ENCODE assay signal across 35 mouse cellular contexts in the genomic region with DNA sequence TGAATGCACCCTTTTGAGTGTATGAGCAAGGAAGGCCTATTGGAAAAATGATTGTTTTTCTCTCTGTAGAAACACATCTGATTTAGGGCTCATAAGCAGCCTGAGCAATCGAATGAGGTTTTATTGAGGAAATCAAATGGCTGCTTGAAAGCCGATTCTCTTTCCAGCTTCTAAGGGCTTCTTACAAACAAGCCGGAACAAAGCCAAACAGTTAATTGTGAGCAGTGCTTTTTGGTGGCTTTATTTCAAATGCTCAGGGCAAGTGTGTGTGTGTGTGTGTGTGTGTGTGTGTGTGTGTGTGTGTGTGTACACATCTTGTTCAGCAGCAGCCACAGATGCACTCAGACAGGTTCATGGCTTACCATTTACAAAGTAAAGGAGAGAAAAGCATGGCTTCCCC. TPM values are rescaled to one million over a fixed set of nuclear protein-coding genes. Genes with fewer than 3 reads are reported as not detected.
DNase-seq lines count a peak whose midpoint lies in the region; ATAC-seq and TF ChIP-seq lines count a peak whose summit lies in the region.
"Had no signal": no experiment of that assay in that cellular context is flagged by ENCODE, and none has a peak within 500 bp of the region (broad histone marks: within the 10 kb centered on the region; RNA-seq: fewer than 3 reads in every experiment).

No protein-coding gene starts in this region.

- H3K27me3 ChIP-seq in forebrain, postnatal 0 days (ENCODE audit: insufficient read depth, low read length) = no peaks in the 10 kb centered on the region; the same call in 1 of the 2 replicates
- peaks cover 62% of the 10 kb centered on the region for H3K27me3 ChIP-seq in forebrain, embryonic 12.5 days
- peaks cover 66% of the 10 kb centered on the region for H3K27me3 ChIP-seq in midbrain, embryonic 10.5 days (ENCODE audit: low read depth, poor library complexity, severe bottlenecking)
- peaks cover 16% of the 10 kb centered on the region for H3K27me3 ChIP-seq in midbrain, embryonic 11.5 days (ENCODE audit: control insufficient read depth, insufficient read depth, low read length)
- peaks cover 23% of the 10 kb centered on the region for H3K27me3 ChIP-seq in midbrain, embryonic 14.5 days (ENCODE audit: control insufficient read depth, insufficient read depth, low read length)
- 0 out of 2 replicates have a peak, but pooled peaks cover 2% of the 10 kb centered on the region for H3K27me3 ChIP-seq in midbrain, postnatal 0 days (ENCODE audit: insufficient read depth, low read length)
- H3K27me3 ChIP-seq in neural tube, embryonic 14.5 days (ENCODE audit: control insufficient read depth, insufficient read depth, low read length) = 0 out of 2 replicates have a peak, but pooled peaks cover 5% of the 10 kb centered on the region
- H3K27me3 ChIP-seq: CH12.LX had no signal

- ATAC-seq in forebrain, postnatal 0 days = no peak
- no peak for ATAC-seq in forebrain, embryonic 12.5 days (ENCODE audit: low FRiP score)
- ATAC-seq in midbrain, embryonic 11.5 days (ENCODE audit: low FRiP score) = no peak
- ATAC-seq in midbrain, embryonic 14.5 days (ENCODE audit: low FRiP score, low TSS enrichment) = no peak
- no peak for ATAC-seq in midbrain, postnatal 0 days (ENCODE audit: low FRiP score)
- no peak for ATAC-seq in neural tube, embryonic 14.5 days (ENCODE audit: low read depth)
- ATAC-seq: forebrain, embryonic 15.5 days; Patski had no signal

- H3K36me3 ChIP-seq in forebrain, postnatal 0 days (ENCODE audit: insufficient read depth) = no peaks in the 10 kb centered on the region
- no peaks in the 10 kb centered on the region for H3K36me3 ChIP-seq in forebrain, embryonic 12.5 days (replicated peaks)
- no peaks in the 10 kb centered on the region for H3K36me3 ChIP-seq in midbrain, embryonic 10.5 days
- H3K36me3 ChIP-seq in midbrain, embryonic 11.5 days (ENCODE audit: control insufficient read depth, insufficient read depth, low read length) = no peaks in the 10 kb centered on the region
- H3K36me3 ChIP-seq in midbrain, embryonic 14.5 days (ENCODE audit: control insufficient read depth, insufficient read depth, low read length) = no peaks in the 10 kb centered on the region
- H3K36me3 ChIP-seq in midbrain, postnatal 0 days (ENCODE audit: insufficient read depth, low read length) = no peaks in the 10 kb centered on the region
- H3K36me3 ChIP-seq in neural tube, embryonic 14.5 days (ENCODE audit: control insufficient read depth, insufficient read depth, low read length) = no peaks in the 10 kb centered on the region
- H3K36me3 ChIP-seq: embryonic facial prominence, embryonic 10.5 days; embryonic facial prominence, embryonic 13.5 days; forebrain, embryonic 15.5 days; G1E; heart, embryonic 10.5 days; heart, embryonic 13.5 days; hindbrain, embryonic 12.5 days had no signal

- H3K4me1 ChIP-seq in forebrain, postnatal 0 days (ENCODE audit: insufficient read depth) = no peaks in the 10 kb centered on the region
- peaks cover 16% of the 10 kb centered on the region for H3K4me1 ChIP-seq in forebrain, embryonic 12.5 days
- peaks cover 27% of the 10 kb centered on the region for H3K4me1 ChIP-seq in midbrain, embryonic 10.5 days
- peaks cover 9% of the 10 kb centered on the region for H3K4me1 ChIP-seq in midbrain, embryonic 11.5 days (ENCODE audit: control insufficient read depth, insufficient read depth, low read length)
- peaks cover 10% of the 10 kb centered on the region; the same call in 1 of the 2 replicates for H3K4me1 ChIP-seq in midbrain, embryonic 14.5 days (ENCODE audit: control insufficient read depth, insufficient read depth, low read length)
- H3K4me1 ChIP-seq in midbrain, postnatal 0 days (ENCODE audit: insufficient read depth, low read length) = no peaks in the 10 kb centered on the region
- H3K4me1 ChIP-seq in neural tube, embryonic 14.5 days (ENCODE audit: control insufficient read depth, insufficient read depth, low read length) = peaks cover 3% of the 10 kb centered on the region; the same call in 1 of the 2 replicates

- TF ChIP-seq CTCF in forebrain, postnatal 0 days (IDR thresholded peaks at IDR 0.05; ENCODE audit: low read depth) = no peak
- TF ChIP-seq CTCF in midbrain, postnatal 0 days (IDR thresholded peaks at IDR 0.05) = no peak

- peak; percentile 39 for DNase-seq in forebrain, postnatal 0 days
- no peak for DNase-seq in midbrain, embryonic 10.5 days (ENCODE audit: low spot score)
- DNase-seq in midbrain, embryonic 11.5 days (ENCODE audit: low spot score, missing footprints) = no peak
- peak; percentile 28 for DNase-seq in midbrain, embryonic 14.5 days
- DNase-seq in midbrain, postnatal 0 days (ENCODE audit: low spot score) = no peak
- DNase-seq in urinary bladder, postnatal 14 days (ENCODE audit: low spot score) = no peak
- DNase-seq: adrenal gland, postnatal 10 days; adrenal gland, postnatal 36 days; B cell, adult 2 months; cerebellum, adult 11 months; cerebellum, adult 8-10 months; cerebellum, postnatal 10 days; cerebellum, postnatal 36 days; embryo, embryonic 11 days; gastrocnemius, postnatal 10 days; gastrocnemius, postnatal 36 days; heart, adult 2 months; heart, postnatal 14 days; heart, postnatal 4 days had no signal

- H3K4me2 ChIP-seq in forebrain, postnatal 0 days (ENCODE audit: low read depth) = no peak overlapping the region
- no peak overlapping the region for H3K4me2 ChIP-seq in forebrain, embryonic 12.5 days
- no peak overlapping the region for H3K4me2 ChIP-seq in midbrain, embryonic 11.5 days
- no peak overlapping the region for H3K4me2 ChIP-seq in midbrain, embryonic 14.5 days (ENCODE audit: low read length)
- no peak overlapping the region for H3K4me2 ChIP-seq in midbrain, postnatal 0 days (ENCODE audit: low read depth, low read length, poor library complexity, severe bottlenecking)
- no peak overlapping the region for H3K4me2 ChIP-seq in neural tube, embryonic 14.5 days (ENCODE audit: low read depth, low read length)
- H3K4me2 ChIP-seq: embryonic facial prominence, embryonic 13.5 days; forebrain, embryonic 15.5 days; heart, embryonic 13.5 days; hindbrain, embryonic 12.5 days had no signal

- H3K9me3 ChIP-seq in forebrain, postnatal 0 days (ENCODE audit: low read length) = no peaks in the 10 kb centered on the region
- no peaks in the 10 kb centered on the region for H3K9me3 ChIP-seq in forebrain, embryonic 12.5 days
- no peaks in the 10 kb centered on the region for H3K9me3 ChIP-seq in midbrain, embryonic 10.5 days (replicated peaks)
- no peaks in the 10 kb centered on the region for H3K9me3 ChIP-seq in midbrain, embryonic 11.5 days (ENCODE audit: control insufficient read depth, low read length)
- no peaks in the 10 kb centered on the region for H3K9me3 ChIP-seq in midbrain, embryonic 14.5 days (ENCODE audit: control insufficient read depth, low read length)
- no peaks in the 10 kb centered on the region for H3K9me3 ChIP-seq in midbrain, postnatal 0 days (ENCODE audit: low read length)
- no peaks in the 10 kb centered on the region for H3K9me3 ChIP-seq in neural tube, embryonic 14.5 days (ENCODE audit: control insufficient read depth, low read length)
- H3K9me3 ChIP-seq: embryonic facial prominence, embryonic 10.5 days; embryonic facial prominence, embryonic 13.5 days; forebrain, embryonic 15.5 days; G1E; heart, embryonic 10.5 days; hindbrain, embryonic 12.5 days had no signal

- WGBS in forebrain, postnatal 0 days = 25% methylated on average over 3 of the region's 3 CpGs
- 36% methylated on average over 3 of the region's 3 CpGs for WGBS in forebrain, embryonic 12.5 days
- 73% methylated on average over 3 of the region's 3 CpGs for WGBS in midbrain, embryonic 10.5 days
- WGBS in midbrain, embryonic 11.5 days = 72% methylated on average over 3 of the region's 3 CpGs
- WGBS in midbrain, embryonic 14.5 days = 72% methylated on average over 3 of the region's 3 CpGs
- WGBS in midbrain, postnatal 0 days = 55% methylated on average over 3 of the region's 3 CpGs
- WGBS in neural tube, embryonic 14.5 days = 34% methylated on average over 3 of the region's 3 CpGs

- H3K27ac ChIP-seq in forebrain, postnatal 0 days (ENCODE audit: low read depth, low read length) = no peak overlapping the region
- H3K27ac ChIP-seq in forebrain, embryonic 12.5 days = no peak overlapping the region; the same call in 1 of the 2 replicates
- H3K27ac ChIP-seq in midbrain, embryonic 10.5 days (replicated peaks) = peak overlapping the region; percentile 57; the same call in 1 of the 2 replicates
- no peak overlapping the region for H3K27ac ChIP-seq in midbrain, embryonic 11.5 days (ENCODE audit: low read depth, low read length)
- H3K27ac ChIP-seq in midbrain, embryonic 14.5 days (replicated peaks; ENCODE audit: low read depth, low read length) = no peak overlapping the region
- no peak overlapping the region for H3K27ac ChIP-seq in midbrain, postnatal 0 days (ENCODE audit: low read depth, low read length)
- peak overlapping the region; percentile 22; the same call in 1 of the 2 replicates for H3K27ac ChIP-seq in neural tube, embryonic 14.5 days (ENCODE audit: low read depth, low read length)
- H3K27ac ChIP-seq: embryonic facial prominence, embryonic 10.5 days; embryonic facial prominence, embryonic 13.5 days; forebrain, embryonic 15.5 days; heart, adult 2 months; heart, embryonic 10.5 days; heart, embryonic 13.5 days; hindbrain, embryonic 12.5 days had no signal

- H3K9ac ChIP-seq in forebrain, postnatal 0 days = no peak overlapping the region
- no peak overlapping the region for H3K9ac ChIP-seq in forebrain, embryonic 12.5 days
- H3K9ac ChIP-seq in midbrain, embryonic 11.5 days (ENCODE audit: low read length) = no peak overlapping the region
- H3K9ac ChIP-seq in midbrain, embryonic 14.5 days (replicated peaks; ENCODE audit: low read length) = no peak overlapping the region
- H3K9ac ChIP-seq in midbrain, postnatal 0 days (replicated peaks; ENCODE audit: low read length, poor library complexity, severe bottlenecking) = no peak overlapping the region
- no peak overlapping the region for H3K9ac ChIP-seq in neural tube, embryonic 14.5 days (replicated peaks; ENCODE audit: low read depth, low read length)
- H3K9ac ChIP-seq: embryonic facial prominence, embryonic 13.5 days; forebrain, embryonic 15.5 days; heart, embryonic 13.5 days; hindbrain, embryonic 12.5 days had no signal

- H3K4me3 ChIP-seq in forebrain, postnatal 0 days (ENCODE audit: low read depth, low read length) = no peak overlapping the region
- H3K4me3 ChIP-seq in forebrain, embryonic 12.5 days (replicated peaks) = no peak overlapping the region
- H3K4me3 ChIP-seq in midbrain, embryonic 10.5 days = no peak overlapping the region
- no peak overlapping the region for H3K4me3 ChIP-seq in midbrain, embryonic 11.5 days (ENCODE audit: low read depth, low read length)
- H3K4me3 ChIP-seq in midbrain, embryonic 14.5 days (replicated peaks; ENCODE audit: low read depth, low read length) = no peak overlapping the region
- no peak overlapping the region for H3K4me3 ChIP-seq in midbrain, postnatal 0 days (ENCODE audit: low read depth, low read length)
- no peak overlapping the region for H3K4me3 ChIP-seq in neural tube, embryonic 14.5 days (ENCODE audit: low read depth, low read length)
- H3K4me3 ChIP-seq: embryonic facial prominence, embryonic 10.5 days; embryonic facial prominence, embryonic 13.5 days; erythroblast, embryonic 14.5 days; forebrain, embryonic 15.5 days; heart, adult 2 months; heart, embryonic 10.5 days; heart, embryonic 13.5 days; hindbrain, embryonic 12.5 days had no signal

RNA-seq across cellular contexts. Expression of gene Jhy, which starts 2.5 kb away (rescaled TPM):
- total RNA-seq in forebrain, postnatal 0 days (2014; rRNA removed) = 0.46 and 1.0 TPM in 2 replicates
- polyA plus RNA-seq in forebrain, postnatal 0 days (2015; fragmentation: Nextera tagmentation; extraction: Ambion mirVana) = 0.53 and 1.1 TPM in 2 replicates
- 0.31 TPM in 2 replicates for polyA plus RNA-seq in forebrain, embryonic 12.5 days (2016; fragmentation: Nextera tagmentation; extraction: Ambion mirVana)
- polyA plus RNA-seq in midbrain, embryonic 10.5 days (2016; fragmentation: Nextera tagmentation; extraction: Ambion mirVana) = 1.5 and 2.1 TPM in 2 replicates
- polyA plus RNA-seq in midbrain, embryonic 11.5 days (2014; fragmentation: Nextera tagmentation; extraction: Ambion mirVana) = 2.7 and 3.4 TPM in 2 replicates
- polyA plus RNA-seq in midbrain, embryonic 14.5 days (2014; fragmentation: Nextera tagmentation; extraction: Ambion mirVana) = 1.1 and 1.2 TPM in 2 replicates
- total RNA-seq in midbrain, postnatal 0 days (2014; rRNA removed) = 1.5 and 1.6 TPM in 2 replicates
- 0.99 and 1.1 TPM in 2 replicates for polyA plus RNA-seq in midbrain, postnatal 0 days (2015; fragmentation: Nextera tagmentation; extraction: Ambion mirVana)
- polyA plus RNA-seq in neural tube, embryonic 14.5 days (2014; fragmentation: Nextera tagmentation; extraction: Ambion mirVana) = 1.8 and 2.3 TPM in 2 replicates
- total RNA-seq: adrenal gland, adult 18-20 months; adrenal gland, postnatal 36 days; CH12.LX; gastrocnemius, adult 18-20 months; gastrocnemius, postnatal 10 days; gastrocnemius, postnatal 36 days; granulocyte monocyte progenitor cell, adult 5-6 weeks; heart, adult 2 months; heart, postnatal 14 days; heart, postnatal 4 days had no signal
- polyA plus RNA-seq: embryonic facial prominence, embryonic 13.5 days; G1E; heart, embryonic 13.5 days; Patski had no signal

RNA-seq across cellular contexts. Expression of gene Crtam, which starts 43.0 kb away (rescaled TPM):
- 0.10 and 0.54 TPM in 2 replicates for total RNA-seq in forebrain, postnatal 0 days (2014; rRNA removed)
- 0.11 and 0.14 TPM in 2 replicates for polyA plus RNA-seq in forebrain, postnatal 0 days (2015; fragmentation: Nextera tagmentation; extraction: Ambion mirVana)
- polyA plus RNA-seq in forebrain, embryonic 12.5 days (2016; fragmentation: Nextera tagmentation; extraction: Ambion mirVana) = 0.17 and 0.18 TPM in 2 replicates
- not detected in 2 replicates for polyA plus RNA-seq in midbrain, embryonic 10.5 days (2016; fragmentation: Nextera tagmentation; extraction: Ambion mirVana)
- polyA plus RNA-seq in midbrain, embryonic 11.5 days (2014; fragmentation: Nextera tagmentation; extraction: Ambion mirVana) = 0.07 TPM in 1 of 2 replicates, not detected in the other
- polyA plus RNA-seq in midbrain, embryonic 14.5 days (2014; fragmentation: Nextera tagmentation; extraction: Ambion mirVana) = 0.18 and 0.26 TPM in 2 replicates
- 0.05 TPM in 1 of 2 replicates, not detected in the other for total RNA-seq in midbrain, postnatal 0 days (2014; rRNA removed)
- 0.28 and 0.37 TPM in 2 replicates for polyA plus RNA-seq in midbrain, postnatal 0 days (2015; fragmentation: Nextera tagmentation; extraction: Ambion mirVana)
- polyA plus RNA-seq in neural tube, embryonic 14.5 days (2014; fragmentation: Nextera tagmentation; extraction: Ambion mirVana) = 0.21 TPM in 1 of 2 replicates, not detected in the other
- total RNA-seq: adrenal gland, postnatal 36 days; CH12.LX; gastrocnemius, adult 18-20 months; gastrocnemius, postnatal 36 days; heart, adult 2 months had no signal
- polyA plus RNA-seq: cortical plate, adult 2 months; erythroblast, embryonic 14.5 days; forebrain, embryonic 15.5 days; G1E; heart, embryonic 13.5 days; Patski had no signal

Comparison
In these comparisons a context has a peak if more than half of its experiments do, and no peak if none do; other contexts are left out.
1. DNase-seq: peak in forebrain, postnatal 0 days (single experiment) and midbrain, embryonic 14.5 days (single experiment); none in midbrain, embryonic 10.5 days (single experiment), midbrain, embryonic 11.5 days (single experiment), midbrain, postnatal 0 days (single experiment) and urinary bladder, postnatal 14 days (single experiment).
2. H3K27ac ChIP-seq: peak in midbrain, embryonic 10.5 days (single experiment) and neural tube, embryonic 14.5 days (single experiment); none in forebrain, postnatal 0 days (single experiment), forebrain, embryonic 12.5 days (single experiment), midbrain, embryonic 11.5 days (single experiment), midbrain, embryonic 14.5 days (single experiment) and midbrain, postnatal 0 days (single experiment).